Mouse (Mus musculus): Measurements from ENCODE around the gene Ebf1. TPM values are rescaled to one million over a fixed set of nuclear protein-coding genes. Genes with fewer than 3 reads are reported as not detected.

Gene Ebf1
- polyA plus RNA-seq, 1 experiment from 2014 or later = 10.0 TPM

DNA sequence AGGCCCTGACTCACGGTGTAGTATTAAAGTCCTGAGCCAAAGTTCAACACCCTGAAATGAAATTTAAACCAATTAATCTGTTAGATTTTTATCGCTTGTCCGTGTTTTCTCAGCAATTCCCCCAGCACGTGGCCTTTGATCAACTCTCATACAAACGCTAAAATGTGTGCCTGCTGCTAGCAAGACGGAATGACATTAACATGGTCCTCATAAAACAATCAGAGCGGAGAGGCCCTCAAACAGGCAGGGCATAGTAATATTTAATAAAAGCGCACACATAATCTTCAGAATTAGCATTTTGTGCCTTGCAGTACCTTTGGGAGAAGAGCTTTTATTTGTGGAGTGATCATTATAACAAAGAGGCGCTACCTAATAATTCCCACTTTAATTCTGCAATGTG, 287.0 kb downstream of the Ebf1 start:
- H3K27ac ChIP-seq (ENCODE audit: low read depth) = no peak overlapping the region
- H3K27me3 ChIP-seq (replicated peaks; ENCODE audit: control insufficient read depth, insufficient read depth, low read length) = no peaks in the 10 kb centered on the region
- no peaks in the 10 kb centered on the region for H3K9me3 ChIP-seq (ENCODE audit: control insufficient read depth, low read length)
- H3K9ac ChIP-seq (ENCODE audit: low read length) = no peak overlapping the region
- H3K4me1 ChIP-seq (replicated peaks; ENCODE audit: control insufficient read depth, insufficient read depth, low read length) = no peaks in the 10 kb centered on the region
- DNase-seq (ENCODE audit: low spot score) (no peak), ATAC-seq (replicated peaks; ENCODE audit: low FRiP score, low TSS enrichment, low read depth) (no peak)
- H3K36me3 ChIP-seq (ENCODE audit: control insufficient read depth, insufficient read depth, low read length) = no peaks in the 10 kb centered on the region
- 61% methylated on average over 9 of the region's 9 CpGs for WGBS
- no peak overlapping the region for H3K4me2 ChIP-seq (ENCODE audit: low read length)
- no peak overlapping the region for H3K4me3 ChIP-seq (ENCODE audit: low read depth, low read length)

DNA sequence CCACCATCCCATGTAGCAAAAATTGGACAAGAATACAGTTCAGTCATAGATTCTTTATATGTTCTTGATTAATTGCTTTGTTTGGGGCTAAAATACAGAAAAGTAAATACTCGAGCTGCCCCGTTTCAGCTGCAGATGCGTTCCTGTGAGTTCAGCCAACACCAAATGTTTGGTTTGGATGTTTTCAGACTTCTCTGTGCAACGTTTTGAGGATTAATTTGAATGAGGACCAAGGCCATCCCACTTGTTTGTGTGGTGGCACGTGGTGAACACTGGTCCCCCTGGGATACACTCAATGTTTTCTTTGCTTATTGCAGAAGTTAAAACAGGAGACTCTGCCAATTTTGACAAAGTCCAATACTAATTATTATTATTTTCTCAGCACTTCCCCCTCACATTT, 289.3 kb downstream of the Ebf1 start:
- peaks cover 3% of the 10 kb centered on the region; the same call in 1 of the 2 replicates for H3K27me3 ChIP-seq (replicated peaks; ENCODE audit: control insufficient read depth, insufficient read depth, low read length)
- no peak overlapping the region for H3K4me3 ChIP-seq (ENCODE audit: low read depth, low read length)
- DNase-seq (ENCODE audit: low spot score) (no peak), ATAC-seq (replicated peaks; ENCODE audit: low FRiP score, low TSS enrichment, low read depth) (no peak)
- H3K36me3 ChIP-seq (ENCODE audit: control insufficient read depth, insufficient read depth, low read length) = no peaks in the 10 kb centered on the region
- H3K27ac ChIP-seq (ENCODE audit: low read depth) = no peak overlapping the region
- 45% methylated on average over 5 of the region's 5 CpGs for WGBS
- H3K9ac ChIP-seq (ENCODE audit: low read length) = no peak overlapping the region
- H3K9me3 ChIP-seq (ENCODE audit: control insufficient read depth, low read length) = no peaks in the 10 kb centered on the region
- no peaks in the 10 kb centered on the region for H3K4me1 ChIP-seq (replicated peaks; ENCODE audit: control insufficient read depth, insufficient read depth, low read length)
- H3K4me2 ChIP-seq (ENCODE audit: low read length) = no peak overlapping the region

GRCm38 (mm10) chr11:44911765-44912164, 294.6 kb downstream of the Ebf1 start:
- H3K4me2 ChIP-seq (ENCODE audit: low read length) = no peak overlapping the region
- H3K9ac ChIP-seq (ENCODE audit: low read length) = no peak overlapping the region
- H3K9me3 ChIP-seq (ENCODE audit: control insufficient read depth, low read length) = no peaks in the 10 kb centered on the region
- H3K27ac ChIP-seq (ENCODE audit: low read depth) = no peak overlapping the region
- no peak for DNase-seq (ENCODE audit: low spot score)
- no peaks in the 10 kb centered on the region for H3K4me1 ChIP-seq (replicated peaks; ENCODE audit: control insufficient read depth, insufficient read depth, low read length)
- WGBS = 69% methylated on average over 1 of the region's 1 CpGs
- no peak for ATAC-seq (replicated peaks; ENCODE audit: low FRiP score, low TSS enrichment, low read depth)
- H3K36me3 ChIP-seq (ENCODE audit: control insufficient read depth, insufficient read depth, low read length) = no peaks in the 10 kb centered on the region
- H3K27me3 ChIP-seq (replicated peaks; ENCODE audit: control insufficient read depth, insufficient read depth, low read length) = peaks cover 3% of the 10 kb centered on the region; the same call in 1 of the 2 replicates
- no peak overlapping the region for H3K4me3 ChIP-seq (ENCODE audit: low read depth, low read length)

DNA sequence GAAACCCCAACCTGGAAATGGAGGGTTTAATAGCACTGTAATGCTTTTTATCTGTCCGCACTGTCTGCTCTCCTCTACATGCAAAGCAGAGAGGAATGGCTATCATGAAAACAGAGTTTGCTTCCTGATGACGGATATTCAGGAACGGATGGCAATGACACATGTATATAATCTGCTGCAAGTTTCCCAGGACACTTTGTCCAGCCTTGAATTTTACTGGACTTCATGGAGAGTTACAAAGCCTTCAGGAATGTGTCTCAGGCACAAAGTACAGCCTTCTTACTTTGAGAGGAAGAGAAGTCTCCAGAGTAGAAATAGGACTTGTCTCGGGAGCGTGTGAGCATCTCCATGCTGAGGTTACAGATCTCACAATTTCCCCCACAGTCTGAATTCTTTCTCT, 296.7 kb downstream of the Ebf1 start:
- Histone ChIP-seq H3K27ac (ENCODE audit: low read depth) (no peak overlapping the region), H3K4me1 (replicated peaks; ENCODE audit: control insufficient read depth, insufficient read depth, low read length) (no peaks in the 10 kb centered on the region), H3K27me3 (replicated peaks; ENCODE audit: control insufficient read depth, insufficient read depth, low read length) (peaks cover 3% of the 10 kb centered on the region; the same call in 1 of the 2 replicates), H3K36me3 (ENCODE audit: control insufficient read depth, insufficient read depth, low read length) (no peaks in the 10 kb centered on the region), H3K9ac (ENCODE audit: low read length) (no peak overlapping the region), H3K9me3 (ENCODE audit: control insufficient read depth, low read length) (no peaks in the 10 kb centered on the region), H3K4me2 (ENCODE audit: low read length) (no peak overlapping the region), H3K4me3 (ENCODE audit: low read depth, low read length) (no peak overlapping the region)
- DNase-seq (ENCODE audit: low spot score) (no peak), ATAC-seq (replicated peaks; ENCODE audit: low FRiP score, low TSS enrichment, low read depth) (no peak)
- WGBS = 60% methylated on average over 5 of the region's 5 CpGs

- H3K9ac ChIP-seq (ENCODE audit: low read length) = no peak overlapping the region
Measured at GRCm38 (mm10) chr11:44917059-44917458, 299.9 kb downstream of the Ebf1 start.

DNA sequence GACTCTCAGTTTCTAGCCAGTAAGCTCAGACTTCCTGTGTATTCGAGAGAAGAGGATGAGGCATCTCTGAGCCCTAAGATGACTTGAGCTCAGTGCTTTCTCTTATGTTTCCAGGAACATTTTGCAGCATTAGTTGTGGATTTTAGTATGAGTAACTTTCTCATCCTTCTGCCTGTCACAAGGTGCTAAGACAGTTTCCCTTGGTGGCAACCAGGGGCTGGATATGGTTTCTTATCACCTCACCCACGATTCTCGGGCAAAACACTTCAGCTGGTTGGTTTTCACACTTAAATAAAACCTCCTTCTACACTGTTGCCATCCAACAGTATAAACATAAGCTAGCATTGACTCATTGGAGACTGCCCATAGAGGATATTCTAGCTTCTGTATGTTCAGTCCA, 306.0 kb downstream of the Ebf1 start:
- Histone ChIP-seq H3K36me3 (ENCODE audit: control insufficient read depth, insufficient read depth, low read length) (no peaks in the 10 kb centered on the region), H3K4me2 (ENCODE audit: low read length) (no peak overlapping the region), H3K4me3 (ENCODE audit: low read depth, low read length) (no peak overlapping the region), H3K27me3 (replicated peaks; ENCODE audit: control insufficient read depth, insufficient read depth, low read length) (no peaks in the 10 kb centered on the region), H3K4me1 (replicated peaks; ENCODE audit: control insufficient read depth, insufficient read depth, low read length) (no peaks in the 10 kb centered on the region), H3K9ac (ENCODE audit: low read length) (no peak overlapping the region), H3K27ac (ENCODE audit: low read depth) (no peak overlapping the region), H3K9me3 (ENCODE audit: control insufficient read depth, low read length) (no peaks in the 10 kb centered on the region)
- WGBS = 73% methylated on average over 3 of the region's 3 CpGs
- no peak for ATAC-seq (replicated peaks; ENCODE audit: low FRiP score, low TSS enrichment, low read depth)
- no peak for DNase-seq (ENCODE audit: low spot score)

More at GRCm38 (mm10) chr11:44917059-44917458, 299.9 kb downstream of the Ebf1 start:
- H3K27me3 ChIP-seq (replicated peaks; ENCODE audit: control insufficient read depth, insufficient read depth, low read length) = no peaks in the 10 kb centered on the region
- DNase-seq (ENCODE audit: low spot score) = no peak
- no peaks in the 10 kb centered on the region for H3K9me3 ChIP-seq (ENCODE audit: control insufficient read depth, low read length)
- WGBS = 61% methylated on average over 8 of the region's 8 CpGs
- no peak for ATAC-seq (replicated peaks; ENCODE audit: low FRiP score, low TSS enrichment, low read depth)
- no peak overlapping the region for H3K4me2 ChIP-seq (ENCODE audit: low read length)
- no peaks in the 10 kb centered on the region for H3K4me1 ChIP-seq (replicated peaks; ENCODE audit: control insufficient read depth, insufficient read depth, low read length)
- no peak overlapping the region for H3K4me3 ChIP-seq (ENCODE audit: low read depth, low read length)
- no peak overlapping the region for H3K27ac ChIP-seq (ENCODE audit: low read depth)
- H3K36me3 ChIP-seq (ENCODE audit: control insufficient read depth, insufficient read depth, low read length) = no peaks in the 10 kb centered on the region

DNA sequence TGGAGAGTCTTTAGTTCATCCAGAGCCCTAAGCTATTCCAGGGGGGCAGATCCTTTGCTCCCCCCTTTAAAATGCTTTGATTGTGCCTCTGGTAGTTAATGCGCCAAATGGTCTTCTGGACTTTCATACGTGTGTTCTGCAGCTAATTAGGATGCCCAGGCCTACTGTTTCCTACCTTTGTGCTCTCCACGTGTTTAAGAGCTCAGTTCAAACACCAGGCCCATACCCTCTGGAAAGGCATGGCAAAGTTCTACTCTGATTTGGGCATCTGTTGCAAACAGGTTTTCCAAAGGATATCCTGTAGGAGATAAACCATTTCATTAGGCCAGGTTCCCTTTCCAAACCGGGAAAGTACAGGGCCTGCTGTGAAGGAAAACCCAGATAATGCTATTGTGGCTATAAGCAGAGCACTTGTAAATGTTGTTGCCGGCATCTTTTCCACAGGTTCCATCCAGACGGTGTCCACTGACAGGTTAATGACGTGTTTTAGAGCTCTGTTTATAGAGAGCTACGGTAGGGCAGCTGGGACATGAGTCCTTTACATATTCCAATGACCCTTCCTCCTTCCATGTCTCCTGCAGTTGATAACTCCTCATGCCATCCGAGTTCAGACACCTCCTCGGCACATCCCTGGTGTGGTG, 306.9 kb downstream of the Ebf1 start:
- Histone ChIP-seq H3K27ac (ENCODE audit: low read depth) (no peak overlapping the region), H3K9me3 (ENCODE audit: control insufficient read depth, low read length) (no peaks in the 10 kb centered on the region), H3K4me1 (replicated peaks; ENCODE audit: control insufficient read depth, insufficient read depth, low read length) (no peaks in the 10 kb centered on the region), H3K27me3 (replicated peaks; ENCODE audit: control insufficient read depth, insufficient read depth, low read length) (no peaks in the 10 kb centered on the region), H3K9ac (ENCODE audit: low read length) (no peak overlapping the region), H3K4me3 (ENCODE audit: low read depth, low read length) (no peak overlapping the region), H3K4me2 (ENCODE audit: low read length) (no peak overlapping the region), H3K36me3 (ENCODE audit: control insufficient read depth, insufficient read depth, low read length) (no peaks in the 10 kb centered on the region)
- DNase-seq (ENCODE audit: low spot score) = no peak
- no peak for ATAC-seq (replicated peaks; ENCODE audit: low FRiP score, low TSS enrichment, low read depth)
- WGBS = 57% methylated on average over 10 of the region's 10 CpGs

DNA sequence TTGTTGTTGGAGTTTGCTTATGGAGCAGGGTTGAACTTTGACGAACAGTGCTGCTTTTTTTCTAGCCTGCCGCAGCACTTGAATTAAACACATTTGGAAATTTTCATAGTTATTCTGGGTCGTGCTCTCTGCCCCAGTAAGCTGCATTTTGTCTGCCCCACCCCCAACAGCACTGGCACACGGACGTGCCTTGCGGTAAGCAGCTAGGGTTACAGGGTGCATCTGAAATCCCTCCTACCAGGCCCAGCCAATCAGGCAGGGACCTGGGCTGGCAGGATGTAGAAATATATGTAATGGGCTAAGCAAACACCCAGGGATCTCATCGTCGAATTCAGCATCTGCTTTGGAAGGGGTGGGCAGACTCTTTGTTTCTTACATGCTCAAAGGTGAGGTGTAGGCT, 307.8 kb downstream of the Ebf1 start:
- no peaks in the 10 kb centered on the region for H3K4me1 ChIP-seq (replicated peaks; ENCODE audit: control insufficient read depth, insufficient read depth, low read length)
- no peaks in the 10 kb centered on the region for H3K36me3 ChIP-seq (ENCODE audit: control insufficient read depth, insufficient read depth, low read length)
- H3K9me3 ChIP-seq (ENCODE audit: control insufficient read depth, low read length) = no peaks in the 10 kb centered on the region
- no peak overlapping the region for H3K27ac ChIP-seq (ENCODE audit: low read depth)
- DNase-seq (ENCODE audit: low spot score) (no peak), ATAC-seq (replicated peaks; ENCODE audit: low FRiP score, low TSS enrichment, low read depth) (no peak)
- H3K4me2 ChIP-seq (ENCODE audit: low read length) = no peak overlapping the region
- no peak overlapping the region for H3K9ac ChIP-seq (ENCODE audit: low read length)
- H3K4me3 ChIP-seq (ENCODE audit: low read depth, low read length) = no peak overlapping the region
- no peaks in the 10 kb centered on the region for H3K27me3 ChIP-seq (replicated peaks; ENCODE audit: control insufficient read depth, insufficient read depth, low read length)
- 27% methylated on average over 8 of the region's 8 CpGs for WGBS

DNA sequence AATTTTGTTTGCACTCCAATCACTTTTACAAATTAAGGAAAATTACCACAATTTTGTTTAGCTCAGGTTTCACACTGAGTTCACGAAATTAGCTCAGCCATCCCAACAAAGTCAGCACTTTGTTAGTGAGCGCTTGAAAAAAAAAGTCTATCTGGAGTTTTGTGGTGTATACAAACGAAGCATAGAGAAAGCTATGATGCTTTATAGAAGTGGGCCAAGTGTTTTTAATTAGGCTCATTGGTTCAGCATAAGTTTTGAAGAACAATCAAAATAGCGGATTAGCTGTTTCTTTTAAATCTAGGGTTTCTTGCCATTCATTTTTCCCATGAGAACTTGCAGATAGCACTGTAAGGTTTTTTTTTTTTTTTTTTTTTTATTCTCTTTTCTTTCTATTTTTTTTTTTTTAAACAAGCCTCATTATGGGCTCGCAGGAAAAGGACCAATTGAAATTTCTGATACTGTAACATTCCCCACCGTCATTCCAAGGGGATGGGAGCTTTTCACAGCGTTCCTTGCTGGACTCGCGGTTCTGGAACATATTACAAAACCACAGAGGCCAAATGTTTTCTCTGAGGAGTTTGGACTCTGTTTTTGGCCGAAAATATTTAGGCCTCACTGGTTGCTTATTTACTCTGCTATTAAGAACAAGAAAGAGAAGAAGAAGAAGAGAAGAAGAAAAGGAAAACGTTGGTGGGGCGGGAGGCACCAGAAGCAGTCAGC, 308.8 kb downstream of the Ebf1 start:
- 90% methylated on average over 12 of the region's 12 CpGs for WGBS
- ATAC-seq (replicated peaks; ENCODE audit: low FRiP score, low TSS enrichment, low read depth) = no peak
- no peak for DNase-seq (ENCODE audit: low spot score)
- Histone ChIP-seq H3K4me2 (ENCODE audit: low read length) (no peak overlapping the region), H3K4me3 (ENCODE audit: low read depth, low read length) (no peak overlapping the region), H3K4me1 (replicated peaks; ENCODE audit: control insufficient read depth, insufficient read depth, low read length) (no peaks in the 10 kb centered on the region), H3K9me3 (ENCODE audit: control insufficient read depth, low read length) (no peaks in the 10 kb centered on the region), H3K27ac (ENCODE audit: low read depth) (no peak overlapping the region), H3K36me3 (ENCODE audit: control insufficient read depth, insufficient read depth, low read length) (no peaks in the 10 kb centered on the region), H3K27me3 (replicated peaks; ENCODE audit: control insufficient read depth, insufficient read depth, low read length) (no peaks in the 10 kb centered on the region), H3K9ac (ENCODE audit: low read length) (no peak overlapping the region)
